Mouse (Mus musculus) lung, embryonic 14.5 days (tissue): ENCODE results near the gene Dact2. TPM values are rescaled to one million over a fixed set of nuclear protein-coding genes. Genes with fewer than 3 reads are reported as not detected.

Experiments
- ATAC-seq: fragments of 200-750 bp; cut with Nextera tagmentation; 2 replicates; pipeline ENCODE4 v1.8.0; 2017; ENCODE audit warnings: mild to moderate bottlenecking, moderate TSS enrichment, moderate library complexity; ENCODE audit not compliant: insufficient read depth
- DNase-seq: peaks from one replicate; pipeline ENCODE4 v3.0.0-alpha.2; 2015
- H3K27ac ChIP-seq: fragments of 300-500 bp; sonication (generic); 2 replicates; pipeline ENCODE4 v1.5.1; 2014; ENCODE audit warnings: low read depth, mild to moderate bottlenecking, moderate library complexity
- H3K27me3 ChIP-seq: fragments of 300-500 bp; sonication (generic); 2 replicates; pipeline ENCODE4 v1.6.1; 2014; ENCODE audit warnings: low read length, control low read depth; ENCODE audit not compliant: insufficient read depth
- H3K36me3 ChIP-seq: fragments of 300-500 bp; sonication (generic); 2 replicates; pipeline ENCODE4 v1.6.1; 2014; ENCODE audit warnings: control low read depth; ENCODE audit not compliant: insufficient read depth
- H3K4me1 ChIP-seq: fragments of 300-500 bp; sonication (generic); 2 replicates; pipeline ENCODE4 v1.6.1; 2014; ENCODE audit warnings: antibody characterized with exemption, control low read depth; ENCODE audit not compliant: insufficient read depth
- H3K4me2 ChIP-seq: fragments of 300-500 bp; sonication (generic); 2 replicates; pipeline ENCODE4 v1.6.1; 2014; ENCODE audit warnings: mild to moderate bottlenecking
- H3K4me3 ChIP-seq: fragments of 300-500 bp; sonication (generic); 2 replicates; pipeline ENCODE4 v1.5.1; 2014; ENCODE audit warnings: low read depth, low read length
- H3K9ac ChIP-seq: fragments of 300-500 bp; sonication (generic); 2 replicates; pipeline ENCODE4 v1.6.1; 2014
- H3K9me3 ChIP-seq: fragments of 300-500 bp; sonication (generic); 2 replicates; pipeline ENCODE4 v1.6.1; 2016; ENCODE audit warnings: low read depth, low read length, control low read depth
- CTCF ChIP-seq: IDR thresholded peaks from 2 replicates; pipeline ENCODE4 v1.5.1; 2016; ENCODE audit warnings: antibody characterized with exemption, low read depth
- WGBS: fragments of 180-500 bp; shearing (Covaris S2); extraction: QIAGEN DNeasy Blood & Tissue Kit; methylation state at CpG from one replicate; pipeline ENCODE4 v1.1.7; 2014; 5-methylcytosine and 5-hydroxymethylcytosine counted together
- polyA plus RNA-seq: library from polyadenylated mRNA; unstranded; fragments of >200 nt; fragmentation: Nextera tagmentation; extraction: Ambion mirVana; gene quantifications from 2 replicates; pipeline ENCODE4 v1.2.1, GENCODE M21; 2014

Gene Dact2
- polyA plus RNA-seq, 1 experiment from 2014 or later: 7.5 TPM

GRCm38 (mm10) chr17:14167594-14167993, 36.5 kb downstream of the Dact2 start:
- H3K27ac ChIP-seq: no peak overlapping the region
- H3K36me3 ChIP-seq: no peaks in the 10 kb centered on the region
- no peak overlapping the region for H3K9ac ChIP-seq
- H3K27me3 ChIP-seq: no peaks in the 10 kb centered on the region
- peaks cover 33% of the 10 kb centered on the region for H3K4me1 ChIP-seq
- no peak for TF ChIP-seq CTCF
- ATAC-seq (no peak), DNase-seq (peak; percentile 48)
- H3K4me2 ChIP-seq: no peak overlapping the region
- no peaks in the 10 kb centered on the region for H3K9me3 ChIP-seq
- H3K4me3 ChIP-seq: no peak overlapping the region
- WGBS: 58% methylated on average over 5 of the region's 5 CpGs

- 0 out of 2 replicates have a peak, but pooled peaks have one; percentile 15 for ATAC-seq
These were observed 37.2 kb downstream of the Dact2 start for GRCm38 (mm10) chr17:14166746-14167432.

GRCm38 (mm10) chr17:14165934-14166610, 38.0 kb downstream of the Dact2 start:
- no peak for DNase-seq
- 48% methylated on average over 9 of the region's 9 CpGs for WGBS
- Histone ChIP-seq H3K36me3 (no peaks in the 10 kb centered on the region), H3K4me2 (peak overlapping the region; percentile 44; the same call in 1 of the 2 replicates), H3K4me3 (no peak overlapping the region), H3K9me3 (no peaks in the 10 kb centered on the region), H3K27me3 (no peaks in the 10 kb centered on the region), H3K4me1 (peaks cover 33% of the 10 kb centered on the region), H3K27ac (no peak overlapping the region), H3K9ac (no peak overlapping the region)
- no peak for TF ChIP-seq CTCF
- ATAC-seq: no peak

More at GRCm38 (mm10) chr17:14166746-14167432, 37.2 kb downstream of the Dact2 start:
- Histone ChIP-seq H3K9me3 (no peaks in the 10 kb centered on the region), H3K27me3 (no peaks in the 10 kb centered on the region), H3K36me3 (no peaks in the 10 kb centered on the region), H3K4me2 (no peak overlapping the region), H3K27ac (no peak overlapping the region), H3K4me1 (peaks cover 33% of the 10 kb centered on the region), H3K4me3 (no peak overlapping the region), H3K9ac (no peak overlapping the region)
- WGBS: 45% methylated on average over 6 of the region's 6 CpGs
- DNase-seq: no peak
- no peak for TF ChIP-seq CTCF

- peaks cover 30% of the 10 kb centered on the region for H3K4me1 ChIP-seq
- DNase-seq (peak; percentile 85), ATAC-seq (peak; percentile 80)
- 0 out of 2 replicates have a peak overlapping the region, but pooled peaks have one; percentile 24 for H3K27ac ChIP-seq
- H3K9ac ChIP-seq: no peak overlapping the region
- WGBS: 1% methylated on average over 10 of the region's 10 CpGs
- H3K9me3 ChIP-seq: no peaks in the 10 kb centered on the region
- H3K4me3 ChIP-seq: no peak overlapping the region
- TF ChIP-seq CTCF: no peak
- H3K4me2 ChIP-seq: peak overlapping the region; percentile 44; the same call in 1 of the 2 replicates
- H3K36me3 ChIP-seq: no peaks in the 10 kb centered on the region
- no peaks in the 10 kb centered on the region for H3K27me3 ChIP-seq
These were observed 38.7 kb downstream of the Dact2 start for GRCm38 (mm10) chr17:14165332-14165876.

- Histone ChIP-seq H3K27ac (no peak overlapping the region), H3K9ac (no peak overlapping the region), H3K27me3 (no peaks in the 10 kb centered on the region), H3K9me3 (no peaks in the 10 kb centered on the region), H3K36me3 (no peaks in the 10 kb centered on the region), H3K4me3 (no peak overlapping the region), H3K4me1 (peaks cover 16% of the 10 kb centered on the region; the same call in 1 of the 2 replicates), H3K4me2 (no peak overlapping the region)
- ATAC-seq (no peak), DNase-seq (no peak)
- WGBS: 94% methylated on average over 3 of the region's 3 CpGs
- no peak for TF ChIP-seq CTCF
These were observed 43.3 kb downstream of the Dact2 start for GRCm38 (mm10) chr17:14160846-14161245.

GRCm38 (mm10) chr17:14157779-14158195, 46.3 kb downstream of the Dact2 start:
- 28% methylated on average over 7 of the region's 7 CpGs for WGBS
- H3K27ac ChIP-seq: no peak overlapping the region
- H3K4me2 ChIP-seq: no peak overlapping the region
- H3K9ac ChIP-seq: no peak overlapping the region
- DNase-seq (no peak), ATAC-seq (peak; percentile 49; the same call in 1 of the 2 replicates)
- TF ChIP-seq CTCF: no peak
- H3K27me3 ChIP-seq: no peaks in the 10 kb centered on the region
- H3K4me3 ChIP-seq: no peak overlapping the region
- no peaks in the 10 kb centered on the region for H3K4me1 ChIP-seq
- no peaks in the 10 kb centered on the region for H3K9me3 ChIP-seq
- no peaks in the 10 kb centered on the region for H3K36me3 ChIP-seq

Other genes starting within 250 kb of the Dact2 start
- gene Gm7356, start 200.6 kb downstream of the Dact2 start, polyA plus RNA-seq: not detected in 2 replicates
- gene Gm7358, start 144.8 kb downstream of the Dact2 start, polyA plus RNA-seq: not detected in 2 replicates
- 78.5 and 92.5 TPM in 2 replicates for gene Smoc2, start 75.2 kb upstream of the Dact2 start, polyA plus RNA-seq